Mouse (Mus musculus) thymus, postnatal 0 days (tissue): Measurements from ENCODE around the gene Cdh1. TPM values are rescaled to one million over a fixed set of nuclear protein-coding genes. Genes with fewer than 3 reads are reported as not detected.

Experiments used
- polyA plus RNA-seq: library from polyadenylated mRNA; unstranded; fragments of >200 nt; fragmentation: Nextera tagmentation; extraction: Ambion mirVana; gene quantifications from 2 replicates; pipeline ENCODE4 v1.2.1, GENCODE M21; 2015

Gene Cdh1
- polyA plus RNA-seq, 1 experiment from 2014 or later = 25.7 TPM

Other genes starting within 250 kb of the Cdh1 start
- 10.5 and 11.9 TPM in 2 replicates for gene Zfp90, start 188.0 kb upstream of the Cdh1 start, polyA plus RNA-seq
- not detected in 2 replicates for gene 6030452D12Rik, start 102.8 kb upstream of the Cdh1 start, polyA plus RNA-seq
- 7.7 and 8.6 TPM in 2 replicates for gene Cdh3, start 92.5 kb upstream of the Cdh1 start, polyA plus RNA-seq
- gene Gm10073, start 29.9 kb upstream of the Cdh1 start, polyA plus RNA-seq = 11.8 and 15.3 TPM in 2 replicates
- 5.5 and 5.7 TPM in 2 replicates for gene Tango6, start 79.7 kb downstream of the Cdh1 start, polyA plus RNA-seq